13 mouse cellular contexts compared by ENCODE assay signal in genomic region chrX:136014392-136014791, GRCm38 (mm10). TPM values are rescaled to one million over a fixed set of nuclear protein-coding genes. Genes with fewer than 3 reads are reported as not detected.
DNase-seq lines count a peak whose midpoint lies in the region; ATAC-seq and TF ChIP-seq lines count a peak whose summit lies in the region.
"Had no signal": no experiment of that assay in that cellular context is flagged by ENCODE, and none has a peak within 500 bp of the region (broad histone marks: within the 10 kb centered on the region; RNA-seq: fewer than 3 reads in every experiment).

No protein-coding gene starts in this region.

- 24% methylated on average over 2 of the region's 2 CpGs for WGBS in intestine, embryonic 15.5 days
- WGBS in forebrain, embryonic 12.5 days: 36% methylated on average over 2 of the region's 2 CpGs

- H3K36me3 ChIP-seq in intestine, embryonic 15.5 days: no peaks in the 10 kb centered on the region
- H3K36me3 ChIP-seq in forebrain, embryonic 12.5 days (replicated peaks): no peaks in the 10 kb centered on the region
- H3K36me3 ChIP-seq: hindbrain, embryonic 13.5 days had no signal

- TF ChIP-seq POLR2A in brain, embryonic 14.5 days (IDR thresholded peaks at IDR 0.05; ENCODE audit: borderline replicate concordance, extremely low read depth, insufficient read depth, insufficient read length, poor library complexity, severe bottlenecking): no peak

- no peak overlapping the region for H3K9ac ChIP-seq in intestine, embryonic 15.5 days
- H3K9ac ChIP-seq in forebrain, embryonic 12.5 days: no peak overlapping the region
- H3K9ac ChIP-seq: hindbrain, embryonic 13.5 days had no signal

- H3K27me3 ChIP-seq in intestine, embryonic 15.5 days (replicated peaks): no peaks in the 10 kb centered on the region
- 0 out of 2 replicates have a peak, but pooled peaks cover 14% of the 10 kb centered on the region for H3K27me3 ChIP-seq in forebrain, embryonic 12.5 days
- H3K27me3 ChIP-seq: hindbrain, embryonic 13.5 days had no signal

- H3K4me1 ChIP-seq in intestine, embryonic 15.5 days (replicated peaks): no peaks in the 10 kb centered on the region
- no peaks in the 10 kb centered on the region for H3K4me1 ChIP-seq in forebrain, embryonic 12.5 days
- H3K4me1 ChIP-seq: hindbrain, embryonic 13.5 days; megakaryocyte, embryonic 14.5 days had no signal

- DNase-seq in left cerebral cortex, postnatal 4 days: peak; percentile 11
- no peak for DNase-seq in left cerebral cortex, adult 18-20 months (ENCODE audit: low spot score in 2 of 2)
- peak; percentile 45 for DNase-seq in brain, embryonic 14.5 days (ENCODE audit: low read depth)
- peak; percentile 67 to 75 for DNase-seq in kidney, postnatal 4 days
- no peak for DNase-seq in right cerebral cortex, adult 18-20 months
- DNase-seq in spleen, postnatal 4 days (ENCODE audit: low spot score in 2 of 2): no peak
- DNase-seq: cerebellum, adult 2 months; spleen, adult 18-20 months had no signal

- no peak overlapping the region for H3K4me3 ChIP-seq in intestine, embryonic 15.5 days (replicated peaks)
- H3K4me3 ChIP-seq in forebrain, embryonic 12.5 days (replicated peaks): no peak overlapping the region
- H3K4me3 ChIP-seq: hindbrain, embryonic 13.5 days; megakaryocyte, embryonic 14.5 days had no signal

- H3K4me2 ChIP-seq in intestine, embryonic 15.5 days (replicated peaks): no peak overlapping the region
- no peak overlapping the region for H3K4me2 ChIP-seq in forebrain, embryonic 12.5 days
- H3K4me2 ChIP-seq: hindbrain, embryonic 13.5 days had no signal

- TF ChIP-seq CTCF in brain, embryonic 14.5 days (IDR thresholded peaks at IDR 0.05; ENCODE audit: borderline replicate concordance, extremely low read depth, insufficient read depth, insufficient read length): no peak

- peak; percentile 78 for ATAC-seq in intestine, embryonic 15.5 days
- no peak for ATAC-seq in forebrain, embryonic 12.5 days (ENCODE audit: low FRiP score)

- no peaks in the 10 kb centered on the region for H3K9me3 ChIP-seq in intestine, embryonic 15.5 days
- H3K9me3 ChIP-seq in forebrain, embryonic 12.5 days: no peaks in the 10 kb centered on the region
- H3K9me3 ChIP-seq: hindbrain, embryonic 13.5 days had no signal

- H3K27ac ChIP-seq in intestine, embryonic 15.5 days: no peak overlapping the region
- H3K27ac ChIP-seq in forebrain, embryonic 12.5 days: no peak overlapping the region
- H3K27ac ChIP-seq: hindbrain, embryonic 13.5 days had no signal

- intact Hi-C loops in left cerebral cortex, postnatal 4 days (cut with DNase I): no loop called here

RNA-seq across cellular contexts. Expression of gene Arxes1, which starts 18.8 kb away (rescaled TPM):
- total RNA-seq in left cerebral cortex, postnatal 4 days (2021): 10 to 100 TPM; 85.5 to 86.7 TPM
- 10 to 100 TPM; 29.7 to 34.2 TPM for total RNA-seq in left cerebral cortex, adult 18-20 months (2021)
- polyA plus RNA-seq in brain, embryonic 14.5 days (2012; rRNA removed): 22.5 and 43.7 TPM in 2 replicates
- 26.7 and 32.3 TPM in 2 replicates for polyA plus RNA-seq in intestine, embryonic 15.5 days (2015; fragmentation: Nextera tagmentation; extraction: Ambion mirVana)
- polyA plus RNA-seq in forebrain, embryonic 12.5 days (2016; fragmentation: Nextera tagmentation; extraction: Ambion mirVana): 50.8 and 53.0 TPM in 2 replicates
- total RNA-seq: neutrophil, adult 5-6 weeks had no signal

RNA-seq across cellular contexts. Expression of gene Arxes2, which starts 20.8 kb away (rescaled TPM):
- total RNA-seq in left cerebral cortex, postnatal 4 days (2021): 100 to 1,000 TPM in 1 of 2 experiments, 10 to 100 TPM in 1; 84.8 to 108 TPM
- total RNA-seq in left cerebral cortex, adult 18-20 months (2021): 10 to 100 TPM; 62.2 to 63.3 TPM
- polyA plus RNA-seq in brain, embryonic 14.5 days (2012; rRNA removed): 130 and 147 TPM in 2 replicates
- polyA plus RNA-seq in intestine, embryonic 15.5 days (2015; fragmentation: Nextera tagmentation; extraction: Ambion mirVana): 73.9 and 86.6 TPM in 2 replicates
- 143 and 148 TPM in 2 replicates for polyA plus RNA-seq in forebrain, embryonic 12.5 days (2016; fragmentation: Nextera tagmentation; extraction: Ambion mirVana)
- total RNA-seq: neutrophil, adult 5-6 weeks had no signal

RNA-seq across cellular contexts. Expression of gene Bex2, which starts 53.6 kb away (rescaled TPM):
- 100 to 1,000 TPM; 345 to 394 TPM for total RNA-seq in left cerebral cortex, postnatal 4 days (2021)
- 100 to 1,000 TPM; 353 to 359 TPM for total RNA-seq in left cerebral cortex, adult 18-20 months (2021)
- polyA plus RNA-seq in brain, embryonic 14.5 days (2012; rRNA removed): 294 and 337 TPM in 2 replicates
- polyA plus RNA-seq in intestine, embryonic 15.5 days (2015; fragmentation: Nextera tagmentation; extraction: Ambion mirVana): 121 and 127 TPM in 2 replicates
- polyA plus RNA-seq in forebrain, embryonic 12.5 days (2016; fragmentation: Nextera tagmentation; extraction: Ambion mirVana): 403 and 426 TPM in 2 replicates
- total RNA-seq: neutrophil, adult 5-6 weeks had no signal

Comparison
In these comparisons a context has a peak if more than half of its experiments do, and no peak if none do; other contexts are left out.
1. DNase-seq: peak in left cerebral cortex, postnatal 4 days (single experiment), brain, embryonic 14.5 days (single experiment) and kidney, postnatal 4 days (2 of 2); none in left cerebral cortex, adult 18-20 months (0 of 2), right cerebral cortex, adult 18-20 months (single experiment) and spleen, postnatal 4 days (0 of 2).